In genomic region chr5:99479263-99480077, GRCm38 (mm10) we compare ENCODE assay signal across 8 mouse cellular contexts.
DNase-seq lines count a peak whose midpoint lies in the region; ATAC-seq and TF ChIP-seq lines count a peak whose summit lies in the region.

No protein-coding gene starts in this region.

- intact Hi-C loops in heart, postnatal 25 days (cut with DNase I), result loop anchor here (5.0 kb wide), 1 partner anchor 93 kb away; no protein-coding TSS in a partner anchor

- ATAC-seq in intestine, embryonic 15.5 days, result peak; percentile 89
- peak; percentile 87 for ATAC-seq in limb, embryonic 14.5 days (ENCODE audit: low FRiP score, low read depth)
- peak; percentile 97 for ATAC-seq in midbrain, embryonic 13.5 days

- no peaks in the 10 kb centered on the region for H3K27me3 ChIP-seq in intestine, embryonic 15.5 days (replicated peaks)
- no peaks in the 10 kb centered on the region for H3K27me3 ChIP-seq in limb, embryonic 14.5 days (ENCODE audit: control insufficient read depth, insufficient read depth, low read length)
- H3K27me3 ChIP-seq in midbrain, embryonic 13.5 days, result peaks cover 46% of the 10 kb centered on the region

- H3K36me3 ChIP-seq in intestine, embryonic 15.5 days, result no peaks in the 10 kb centered on the region
- H3K36me3 ChIP-seq in limb, embryonic 14.5 days (ENCODE audit: control insufficient read depth, insufficient read depth, low read length), result no peaks in the 10 kb centered on the region
- H3K36me3 ChIP-seq in midbrain, embryonic 13.5 days, result no peaks in the 10 kb centered on the region

- H3K4me3 ChIP-seq in intestine, embryonic 15.5 days (replicated peaks), result peak overlapping the region; percentile 13; the same call in 1 of the 2 replicates
- peak overlapping the region; percentile 10 for H3K4me3 ChIP-seq in limb, embryonic 14.5 days (replicated peaks; ENCODE audit: low read length)
- H3K4me3 ChIP-seq in midbrain, embryonic 13.5 days (replicated peaks), result no peak overlapping the region

- DNase-seq in heart, adult 11 months, result peak; percentile 94
- DNase-seq in heart, postnatal 25 days (ENCODE audit: low spot score), result no peak
- peak; percentile 40 to 43 for DNase-seq in cerebellum, postnatal 36 days
- DNase-seq in frontal cortex, postnatal 10 days (ENCODE audit: low spot score in 2 of 2), result peak; percentile 54 to 61
- peak; percentile 44 for DNase-seq in limb, embryonic 14.5 days (ENCODE audit: low spot score)
- DNase-seq in spleen, postnatal 14 days (ENCODE audit: low spot score in 2 of 2), result peak; percentile 5 to 9

- H3K4me1 ChIP-seq in intestine, embryonic 15.5 days (replicated peaks), result peaks cover 10% of the 10 kb centered on the region
- H3K4me1 ChIP-seq in limb, embryonic 14.5 days (ENCODE audit: control insufficient read depth, insufficient read depth, low read length), result peaks cover 10% of the 10 kb centered on the region
- peaks cover 42% of the 10 kb centered on the region for H3K4me1 ChIP-seq in midbrain, embryonic 13.5 days (replicated peaks)

- 4% methylated on average over 20 of the region's 20 CpGs for WGBS in intestine, embryonic 15.5 days
- WGBS in limb, embryonic 14.5 days, result 3% methylated on average over 20 of the region's 20 CpGs
- 0% methylated on average over 20 of the region's 20 CpGs for WGBS in midbrain, embryonic 13.5 days

- H3K9me3 ChIP-seq in intestine, embryonic 15.5 days, result no peaks in the 10 kb centered on the region
- no peaks in the 10 kb centered on the region for H3K9me3 ChIP-seq in limb, embryonic 14.5 days (ENCODE audit: control insufficient read depth, low read length)
- no peaks in the 10 kb centered on the region for H3K9me3 ChIP-seq in midbrain, embryonic 13.5 days

- no peak for TF ChIP-seq POLR2A in limb, embryonic 14.5 days (IDR thresholded peaks at IDR 0.05; ENCODE audit: borderline replicate concordance, extremely low read depth, insufficient read depth, insufficient read length)

- H3K9ac ChIP-seq in intestine, embryonic 15.5 days, result peak overlapping the region; percentile 10; the same call in 1 of the 2 replicates
- H3K9ac ChIP-seq in limb, embryonic 14.5 days (ENCODE audit: low read depth, low read length, severe bottlenecking), result peak overlapping the region; percentile 39; the same call in 1 of the 2 replicates
- H3K9ac ChIP-seq in midbrain, embryonic 13.5 days (replicated peaks), result peak overlapping the region; percentile 46; the same call in 1 of the 2 replicates

- H3K4me2 ChIP-seq in intestine, embryonic 15.5 days (replicated peaks), result peak overlapping the region; percentile 53
- peak overlapping the region; percentile 50 for H3K4me2 ChIP-seq in limb, embryonic 14.5 days (replicated peaks; ENCODE audit: low read depth, low read length, severe bottlenecking)
- peak overlapping the region; percentile 36 for H3K4me2 ChIP-seq in midbrain, embryonic 13.5 days (replicated peaks)

- no peak overlapping the region for H3K27ac ChIP-seq in intestine, embryonic 15.5 days
- no peak overlapping the region for H3K27ac ChIP-seq in limb, embryonic 14.5 days (replicated peaks; ENCODE audit: low read depth, low read length)
- H3K27ac ChIP-seq in midbrain, embryonic 13.5 days, result peak overlapping the region; percentile 83
